Mouse (Mus musculus) adipose tissue, adult 10 weeks (tissue): Measurements from ENCODE around the gene Mtrr. TPM values are rescaled to one million over a fixed set of nuclear protein-coding genes. Genes with fewer than 3 reads are reported as not detected.

ENCODE experiments used
- polyA plus RNA-seq: library from polyadenylated mRNA; stranded (reverse); fragments of 350-450 nt; fragmentation: Illumina TruSeq; extraction: RNeasy Lipid Tissue Mini Kit (QIAGEN cat#74804); gene quantifications from one replicate; pipeline ENCODE4 v1.2.3, GENCODE M21; 2014; ENCODE audit warnings: low read depth, low replicate concordance

Mtrr gene
- polyA plus RNA-seq, result 13.9 TPM

DNA sequence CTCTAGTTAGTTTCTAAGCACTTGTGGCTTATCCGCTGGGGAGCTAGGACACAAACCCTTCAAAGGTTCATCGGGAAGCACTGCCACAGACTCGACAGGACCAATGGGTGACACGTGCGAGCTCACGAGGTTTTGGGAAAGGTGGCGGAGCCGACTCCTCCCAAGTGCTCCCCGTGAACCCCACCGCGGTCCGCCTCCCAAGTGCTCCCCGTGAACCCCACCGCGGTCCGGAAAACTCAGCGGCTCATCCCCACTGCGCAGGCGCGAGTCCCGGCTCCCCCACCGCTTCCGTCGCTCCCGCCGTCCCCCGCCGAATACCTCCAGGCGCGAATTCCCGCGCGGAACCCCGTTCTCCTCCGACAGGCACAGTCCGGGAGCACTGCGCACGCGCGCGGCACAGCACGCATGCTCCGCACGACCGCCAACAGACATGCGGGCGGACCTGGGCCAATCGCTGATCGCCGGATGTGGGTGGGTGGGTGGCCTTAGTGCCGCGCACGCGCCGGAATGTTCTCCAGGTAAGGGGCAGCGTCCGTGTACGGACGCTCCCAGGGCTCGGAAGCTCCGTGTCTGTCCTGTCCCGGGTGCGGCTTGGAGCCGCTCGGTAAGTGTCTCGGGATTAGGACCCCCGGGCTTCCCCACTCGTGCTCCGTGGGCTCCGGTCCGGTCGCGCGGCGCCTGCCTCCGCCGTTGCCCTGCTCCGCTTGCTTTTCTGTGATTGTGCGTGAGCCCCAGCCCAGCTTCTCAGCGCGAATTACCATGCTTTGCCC, at the start of gene Mtrr, which contains the start of gene Fastkd3:
TSS of gene Mtrr (minus strand) at position 403 of the 770 bp plus-strand sequence.
TSS of gene Fastkd3 (plus strand) at position 488 of the 770 bp plus-strand sequence.

DNA sequence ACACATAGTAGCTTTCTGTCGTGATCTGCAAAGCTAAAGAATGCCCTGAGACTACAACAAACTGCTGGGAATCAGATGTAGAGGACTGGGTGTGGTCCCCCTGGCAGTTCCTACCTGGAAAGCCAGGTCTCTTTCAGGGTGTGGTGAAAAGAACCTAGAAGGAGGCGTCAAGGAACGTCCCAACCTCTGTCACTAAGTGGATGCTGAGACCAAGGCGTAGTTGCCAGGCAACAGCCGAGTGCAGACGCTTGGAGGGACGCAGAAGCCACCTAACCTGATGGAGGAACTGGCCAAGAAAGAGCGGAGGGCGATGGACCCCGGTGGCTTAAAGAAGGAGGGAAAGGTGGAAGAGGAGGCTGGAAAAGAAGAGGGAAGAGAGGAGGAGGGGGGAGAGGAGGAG, 15.2 kb upstream of the Mtrr start, which contains the start of gene 1700001L19Rik:
TSS of gene 1700001L19Rik (plus strand) at position 223 of the 400 bp plus-strand sequence.

Other genes starting within 250 kb of the Mtrr start
- 8.2 TPM for gene Fastkd3, start 85 bp upstream of the Mtrr start, polyA plus RNA-seq
- 2.8 TPM for gene 1700001L19Rik, start 15.3 kb upstream of the Mtrr start, polyA plus RNA-seq